Mouse (Mus musculus): ENCODE results near the gene Zfp354a.

GRCm38 (mm10) chr11:51051678-51052077 is 7.4 kb upstream of the Zfp354a start:
- TF ChIP-seq CTCF (IDR thresholded peaks at IDR 0.05; ENCODE audit: low read depth) = no peak
- TF ChIP-seq EP300 (IDR thresholded peaks at IDR 0.05; ENCODE audit: low read depth) = no peak
